Mouse (Mus musculus) thymus, postnatal 10 days (tissue): ENCODE measurements around the gene Gm14124.
"Not testable (repeated sequence)": the region's sequence is repeated elsewhere in the genome, so short reads cannot be mapped to it uniquely, and the experiment has no call there.

Experiments used
- DNase-seq, 2 experiments: peaks; one replicate each; pipeline ENCODE4 v3.0.0; 2021; ENCODE audit warnings: low spot score in 2 of 2

The Gm14124 gene

GRCm38 (mm10) chr2:150257291-150257690 lies at the start of gene Gm14124:
Gm14124 (plus strand) TSS chr2:150257517.
- not testable (repeated sequence) for DNase-seq

- peak; percentile 12 to 13 for DNase-seq
Observed at GRCm38 (mm10) chr2:150217600-150218362, 39.5 kb upstream of the Gm14124 start, which contains the start of gene Zfp937. Zfp937 (plus strand) TSS chr2:150218073.

GRCm38 (mm10) chr2:150218363-150218725 lies 39.0 kb upstream of the Gm14124 start:
- DNase-seq: not testable (repeated sequence)

- not testable (repeated sequence) for DNase-seq
Observed at GRCm38 (mm10) chr2:150223263-150223662, 34.1 kb upstream of the Gm14124 start.

- DNase-seq: no peak
Observed at GRCm38 (mm10) chr2:150243211-150243610, 14.1 kb upstream of the Gm14124 start.

GRCm38 (mm10) chr2:150255491-150255890 lies 1.8 kb upstream of the Gm14124 start, which contains the start of gene Gm21994:
Gm21994 (minus strand) TSS chr2:150255591.
- not testable (repeated sequence) for DNase-seq

GRCm38 (mm10) chr2:150256861-150257260 lies 456 bp upstream of the Gm14124 start:
- not testable (repeated sequence) for DNase-seq

- DNase-seq: no peak
Observed at GRCm38 (mm10) chr2:150293669-150294068, 36.4 kb downstream of the Gm14124 start.

GRCm38 (mm10) chr2:150299096-150299495 lies 41.8 kb downstream of the Gm14124 start:
- no peak for DNase-seq

- DNase-seq: no peak
Observed at GRCm38 (mm10) chr2:150307183-150307773, 50.0 kb downstream of the Gm14124 start.

- DNase-seq: peak; percentile 72 to 74
Observed at GRCm38 (mm10) chr2:150310952-150311884, 53.9 kb downstream of the Gm14124 start.

- DNase-seq: no peak
Observed at GRCm38 (mm10) chr2:150316140-150316539, 58.8 kb downstream of the Gm14124 start.

- DNase-seq: no peak
Observed at GRCm38 (mm10) chr2:150318973-150319372, 61.7 kb downstream of the Gm14124 start.
